Mouse (Mus musculus): ENCODE results near the gene Tmem138.

Tmem138 gene

GRCm38 (mm10) chr19:10576690-10577561, at the start of gene Tmem138, which contains the start of gene Cyb561a3:
Gene Tmem138, minus strand, starts transcription at chr19:10577362.
Gene Cyb561a3, plus strand, starts transcription at chr19:10577172.
- CTCF ChIA-PET = no interaction called here

- CTCF ChIA-PET = interaction anchor here (0.8 kb wide), 1 partner anchor 23 kb away, joined by 6 read pairs; no protein-coding TSS in a partner anchor
Observed at GRCm38 (mm10) chr19:10608573-10609240, 31.5 kb upstream of the Tmem138 start.

GRCm38 (mm10) chr19:10605901-10606622, 28.9 kb upstream of the Tmem138 start:
- CTCF ChIA-PET = interaction anchor here (0.6 kb wide), 1 partner anchor 115 kb away, joined by 4 read pairs; no protein-coding TSS in a partner anchor

- CTCF ChIA-PET = interaction anchor here (0.6 kb wide), 1 partner anchor 106 kb away, joined by 3 read pairs; no protein-coding TSS in a partner anchor
Observed at GRCm38 (mm10) chr19:10605293-10605900, 28.2 kb upstream of the Tmem138 start, which contains the start of the genes Ddb1 and Tkfc. Gene Ddb1, plus strand, starts transcription at chr19:10605327. Gene Tkfc, minus strand, starts transcription at chr19:10605654.

GRCm38 (mm10) chr19:10604534-10604933, 27.4 kb upstream of the Tmem138 start:
- CTCF ChIA-PET = interaction anchor here (0.6 to 1.0 kb wide), 2 partner anchors 48 to 100 kb away, joined by 4 read pairs; partner anchors contain the start of gene Tmem216

GRCm38 (mm10) chr19:10603660-10604523, 26.7 kb upstream of the Tmem138 start:
- CTCF ChIA-PET = interaction anchor here (1.0 to 1.3 kb wide), 2 partner anchors 47 to 65 kb away, joined by 4 to 6 read pairs; partner anchors contain the start of gene Tmem216

GRCm38 (mm10) chr19:10602787-10603186, 25.6 kb upstream of the Tmem138 start:
- CTCF ChIA-PET = interaction anchor here (1.0 to 1.3 kb wide), 2 partner anchors 48 to 63 kb away, joined by 6 read pairs; no protein-coding TSS in a partner anchor

- CTCF ChIA-PET = interaction anchor here (1.0 kb wide), 1 partner anchor 47 kb away, joined by 6 read pairs; no protein-coding TSS in a partner anchor
Observed at GRCm38 (mm10) chr19:10602247-10602769, 25.1 kb upstream of the Tmem138 start.

GRCm38 (mm10) chr19:10599648-10600047, 22.5 kb upstream of the Tmem138 start:
- CTCF ChIA-PET = no interaction called here

- CTCF ChIA-PET = no interaction called here
Observed at GRCm38 (mm10) chr19:10598188-10598587, 21.0 kb upstream of the Tmem138 start.

- CTCF ChIA-PET = interaction anchor here (0.6 kb wide), 1 partner anchor 161 kb away, joined by 4 read pairs; no protein-coding TSS in a partner anchor
Observed at GRCm38 (mm10) chr19:10591659-10592377, 14.7 kb upstream of the Tmem138 start.

GRCm38 (mm10) chr19:10590301-10590700, 13.1 kb upstream of the Tmem138 start:
- CTCF ChIA-PET = no interaction called here

GRCm38 (mm10) chr19:10589127-10589857, 12.1 kb upstream of the Tmem138 start:
- CTCF ChIA-PET = no interaction called here

GRCm38 (mm10) chr19:10587231-10587630, 10.1 kb upstream of the Tmem138 start:
- CTCF ChIA-PET = no interaction called here

- CTCF ChIA-PET = no interaction called here
Observed at GRCm38 (mm10) chr19:10585112-10585511, 8.0 kb upstream of the Tmem138 start.

- CTCF ChIA-PET = interaction anchor here (0.7 kb wide), 2 partner anchors 59 to 108 kb away, joined by 7 to 10 read pairs; no protein-coding TSS in a partner anchor
Observed at GRCm38 (mm10) chr19:10583550-10584146, 6.5 kb upstream of the Tmem138 start.

GRCm38 (mm10) chr19:10581984-10582383, 4.8 kb upstream of the Tmem138 start:
- CTCF ChIA-PET = interaction anchor here (0.5 kb wide), 1 partner anchor 37 kb away, joined by 4 read pairs; no protein-coding TSS in a partner anchor

- CTCF ChIA-PET = interaction anchor here (1.7 kb wide), 1 partner anchor 12 kb away, joined by 4 read pairs; no protein-coding TSS in a partner anchor
Observed at GRCm38 (mm10) chr19:10580761-10581160, 3.6 kb upstream of the Tmem138 start.
